Mouse (Mus musculus) mature B cell (primary cell): ENCODE data around the gene Gabpb1.
"Not testable (repeated sequence)": the region's sequence is repeated elsewhere in the genome, so short reads cannot be mapped to it uniquely, and the experiment has no call there.

Experiments
- in situ Hi-C: fragments of 300-500 bp; cut with MboI; formaldehyde crosslinking; loops from 2 replicates; pipeline ENCODE4 v1.14.3; 2019

Gabpb1 gene

DNA sequence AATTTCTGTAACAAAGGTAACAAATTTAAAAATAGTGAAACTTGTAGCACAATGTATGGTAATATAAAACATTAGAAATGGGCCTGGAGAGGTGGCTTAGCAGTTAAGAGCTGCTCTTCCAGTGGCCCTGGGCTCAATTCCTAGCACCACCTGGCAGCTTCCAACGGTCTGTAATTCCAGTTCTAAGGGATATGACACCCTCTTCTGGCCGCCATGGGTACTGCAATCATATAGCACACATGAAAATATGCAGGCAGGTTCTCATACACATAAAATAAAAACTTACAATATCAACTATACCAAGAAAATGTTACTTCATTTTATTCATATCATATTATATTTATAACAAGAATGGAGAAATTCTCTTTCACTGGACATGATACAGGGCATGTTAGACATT lies 35.8 kb downstream of the Gabpb1 start:
- in situ Hi-C loops = no loop called here

DNA sequence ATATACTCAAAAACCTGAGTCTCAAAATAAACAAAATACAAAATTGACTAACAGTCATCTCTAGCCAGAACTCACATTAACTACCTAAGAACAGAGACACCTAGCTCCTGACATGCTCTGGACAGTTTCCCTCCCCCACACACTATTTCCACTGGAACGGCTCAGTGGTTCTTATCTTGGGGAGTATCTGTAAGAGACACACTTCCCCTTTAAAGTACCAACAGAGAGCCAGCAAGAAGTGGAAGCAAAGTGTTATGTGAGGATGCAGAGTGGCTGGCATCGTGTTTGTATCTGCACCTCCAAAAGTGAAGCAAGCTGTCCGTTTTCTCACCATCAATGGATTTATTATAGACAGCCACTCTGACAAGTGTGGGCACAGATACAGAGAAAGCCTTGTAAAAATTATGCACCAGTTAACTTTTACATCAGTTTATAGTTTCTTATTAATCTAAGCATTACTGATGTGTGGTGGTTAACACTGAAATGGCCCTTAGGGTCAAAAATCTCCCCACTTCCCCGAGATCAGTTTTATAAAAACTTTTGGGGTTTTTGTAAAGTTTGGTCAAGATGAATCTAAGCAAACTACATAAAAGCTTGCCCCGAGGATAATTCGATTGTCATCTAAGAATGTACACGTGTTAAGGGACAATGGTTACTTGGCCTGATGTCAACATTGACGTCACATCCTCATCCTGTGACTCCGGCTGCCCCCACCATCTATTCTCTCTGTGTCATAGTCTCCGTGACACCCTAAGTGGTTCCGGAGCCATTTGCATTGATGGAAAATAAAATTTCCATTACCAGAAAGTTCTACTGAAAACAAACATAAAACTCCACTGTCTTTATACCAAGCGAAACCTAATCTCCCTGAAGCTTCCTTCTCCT lies 40.0 kb downstream of the Gabpb1 start:
- in situ Hi-C loops = no loop called here

DNA sequence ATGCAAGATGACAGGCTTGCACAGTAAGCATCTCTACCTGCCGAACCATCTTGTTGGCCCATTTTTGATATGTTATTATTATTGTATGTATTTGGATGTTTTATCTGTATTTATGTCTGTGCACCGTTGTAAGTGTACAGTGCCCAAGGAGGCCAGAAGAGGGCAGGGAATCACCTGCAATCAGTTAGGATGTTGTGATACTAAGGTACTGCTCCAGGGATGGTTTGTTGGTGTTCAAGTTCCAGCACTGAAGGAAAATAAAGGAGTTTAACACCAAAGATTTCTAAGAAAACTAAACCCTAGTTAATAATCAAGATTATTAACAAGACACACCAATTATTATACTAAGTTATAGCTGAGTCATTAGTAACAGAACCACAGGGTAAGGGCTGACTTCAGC lies 43.0 kb downstream of the Gabpb1 start:
- in situ Hi-C loops = no loop called here

DNA sequence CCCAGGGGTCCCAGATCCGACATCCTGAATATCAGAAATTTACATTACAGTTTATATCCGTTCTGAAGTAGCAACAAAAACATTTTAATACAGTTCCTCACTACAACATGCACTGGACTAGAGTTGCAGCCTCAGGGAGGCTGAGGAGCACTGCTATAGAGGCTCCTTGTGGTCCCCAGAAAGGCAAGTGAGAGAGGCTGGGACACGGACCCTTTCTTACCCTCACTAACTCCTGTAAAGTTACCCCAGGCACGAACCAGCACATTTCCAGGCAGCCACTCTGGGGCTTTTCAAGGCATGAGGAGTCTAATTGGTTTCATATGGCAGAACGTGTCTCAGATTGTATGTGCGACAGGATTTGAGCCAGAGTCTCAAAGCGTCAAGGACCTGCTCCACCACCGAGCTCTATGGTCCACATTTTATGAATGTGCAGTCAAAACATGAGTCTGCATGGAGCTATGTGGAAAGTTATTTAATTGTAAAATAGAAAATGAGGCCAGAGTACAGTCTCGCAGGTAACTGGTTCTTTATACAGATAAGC lies 47.6 kb downstream of the Gabpb1 start:
- in situ Hi-C loops = no loop called here

DNA sequence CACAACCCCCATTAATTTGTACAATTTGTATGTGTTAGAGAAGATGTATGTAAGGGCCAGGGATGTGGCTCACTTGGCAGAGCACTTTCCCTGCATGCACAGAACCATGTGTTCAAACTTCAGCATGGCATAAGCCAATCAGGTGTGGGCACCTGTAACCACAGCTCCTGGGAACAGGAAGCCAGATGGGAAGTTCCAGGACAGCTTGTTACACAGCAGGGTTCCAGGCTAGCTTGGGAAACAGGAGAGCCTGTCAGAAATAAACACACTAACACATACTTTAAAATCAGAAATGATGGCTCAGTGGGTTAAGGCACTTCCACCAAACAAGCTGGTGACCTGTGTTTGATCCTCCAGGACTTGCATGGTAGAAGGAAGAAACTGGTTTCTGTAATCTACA lies 53.0 kb downstream of the Gabpb1 start:
- in situ Hi-C loops = no loop called here

DNA sequence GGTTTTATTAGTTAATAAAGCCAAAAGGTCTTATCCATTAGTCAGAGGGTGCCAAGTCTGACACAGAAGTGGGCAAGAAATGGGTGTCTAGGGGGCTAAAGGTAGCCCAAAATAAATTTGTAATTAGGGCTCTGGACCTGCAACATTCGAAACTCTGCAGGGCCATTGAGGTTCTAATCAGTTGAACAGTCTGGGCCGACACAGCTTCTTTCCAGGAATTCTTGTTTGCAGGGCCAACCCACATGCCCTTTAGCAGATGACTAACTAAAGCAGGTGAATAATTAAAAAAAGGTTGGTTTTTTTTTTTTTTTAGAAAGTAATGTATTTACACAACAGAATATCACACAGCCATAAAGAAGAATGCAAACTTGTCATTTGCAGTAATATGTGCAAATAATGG lies 53.7 kb downstream of the Gabpb1 start:
- in situ Hi-C loops = no loop called here

DNA sequence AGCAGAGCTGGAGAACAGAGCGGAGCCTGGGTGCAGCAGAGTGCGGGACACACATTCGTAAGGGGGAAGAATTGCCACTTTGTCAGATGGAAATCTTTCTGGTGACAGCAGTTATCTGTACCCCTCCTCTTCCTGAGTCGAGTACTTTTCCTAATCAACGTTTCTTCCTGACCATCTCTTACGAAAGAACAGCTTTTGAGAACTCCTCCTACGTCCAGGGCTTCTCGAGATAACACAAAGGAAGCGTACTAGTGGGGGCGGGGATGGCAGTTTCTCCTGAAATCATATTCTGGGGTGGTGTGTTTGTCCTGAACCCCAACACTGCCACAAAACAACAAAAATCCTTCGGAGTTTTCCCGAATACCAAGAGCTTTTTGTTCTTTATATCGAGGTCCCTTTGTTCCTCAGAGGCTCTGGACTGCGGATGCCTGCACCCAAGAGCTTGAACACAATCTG lies 56.9 kb downstream of the Gabpb1 start, which contains the start of gene Hdc:
Gene Hdc (minus strand): TSS at position 51 of the 456 bp plus-strand sequence.
- in situ Hi-C loops = no loop called here

DNA sequence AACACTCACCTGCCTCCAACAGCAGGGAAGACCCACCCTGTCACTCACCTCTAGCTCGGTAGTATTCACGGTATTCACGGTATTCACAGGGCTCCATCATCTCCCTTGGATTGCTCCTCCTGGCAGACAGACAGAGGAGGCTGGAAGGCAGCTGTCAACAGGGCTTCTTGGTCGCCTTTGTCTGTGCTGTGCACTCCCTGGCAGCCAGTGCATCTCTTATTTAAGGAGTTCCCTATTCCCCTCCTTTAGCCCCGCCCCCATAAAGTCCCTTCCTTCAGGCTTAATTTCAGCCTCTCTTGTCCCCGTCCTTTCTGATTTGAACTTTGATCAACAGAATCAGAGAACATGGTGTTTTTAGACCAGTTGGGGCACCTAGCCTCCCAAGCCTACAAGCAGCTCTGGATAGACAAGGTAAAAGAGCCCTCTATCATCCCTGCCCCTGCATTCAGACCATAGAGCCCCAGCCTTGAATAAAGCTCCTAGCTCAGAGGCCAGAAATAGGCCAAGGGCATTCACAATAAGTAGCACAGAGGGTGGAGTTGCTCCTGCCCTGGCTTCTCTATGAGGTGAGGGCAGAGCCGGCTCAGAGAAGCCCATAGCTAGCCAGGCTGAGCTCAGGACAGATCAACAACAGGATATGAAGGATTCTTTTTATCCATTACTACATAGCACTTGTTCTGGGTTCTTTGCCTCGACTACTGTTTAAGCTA lies 57.5 kb downstream of the Gabpb1 start:
- in situ Hi-C loops = no loop called here

DNA sequence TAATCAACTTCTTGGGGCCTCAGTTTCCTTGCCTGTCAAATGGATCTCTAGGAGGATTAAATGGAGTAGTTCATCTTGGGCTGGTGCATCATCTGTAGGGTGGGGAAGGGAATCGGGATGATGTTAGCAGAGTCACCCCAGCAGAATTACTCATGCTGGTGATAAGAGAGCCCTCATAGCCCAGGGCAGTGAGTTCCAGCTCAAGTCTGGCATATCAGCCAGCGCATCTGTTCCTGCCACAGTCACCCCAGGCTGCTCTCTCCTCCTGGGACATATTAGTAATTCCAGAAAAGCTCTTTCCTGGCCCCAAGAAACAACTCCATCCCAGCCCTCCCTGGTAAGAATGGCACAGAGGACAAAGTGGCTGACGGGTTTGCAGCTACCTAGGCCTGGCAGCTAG lies 60.8 kb downstream of the Gabpb1 start:
- in situ Hi-C loops = no loop called here

DNA sequence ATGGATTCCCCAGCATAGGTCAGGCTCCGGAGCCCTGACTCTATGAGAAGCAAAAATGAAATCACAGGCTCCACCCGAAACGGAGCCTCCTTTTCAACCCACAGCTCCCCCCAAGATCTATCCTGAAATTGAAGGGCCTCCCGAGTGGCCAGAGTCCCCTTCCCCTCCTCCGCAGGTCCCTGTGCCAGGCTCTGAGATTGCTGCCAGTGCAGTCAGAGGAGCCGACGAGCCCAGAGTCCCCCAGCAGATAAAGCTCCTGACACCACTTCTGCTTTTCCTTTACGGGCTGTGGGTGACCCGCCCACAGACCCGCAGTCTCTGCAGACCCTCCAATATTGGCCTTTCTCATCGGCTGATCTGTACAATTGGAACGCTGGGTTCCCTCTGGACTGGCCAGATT lies 66.5 kb downstream of the Gabpb1 start:
- in situ Hi-C loops = not testable (repeated sequence)

DNA sequence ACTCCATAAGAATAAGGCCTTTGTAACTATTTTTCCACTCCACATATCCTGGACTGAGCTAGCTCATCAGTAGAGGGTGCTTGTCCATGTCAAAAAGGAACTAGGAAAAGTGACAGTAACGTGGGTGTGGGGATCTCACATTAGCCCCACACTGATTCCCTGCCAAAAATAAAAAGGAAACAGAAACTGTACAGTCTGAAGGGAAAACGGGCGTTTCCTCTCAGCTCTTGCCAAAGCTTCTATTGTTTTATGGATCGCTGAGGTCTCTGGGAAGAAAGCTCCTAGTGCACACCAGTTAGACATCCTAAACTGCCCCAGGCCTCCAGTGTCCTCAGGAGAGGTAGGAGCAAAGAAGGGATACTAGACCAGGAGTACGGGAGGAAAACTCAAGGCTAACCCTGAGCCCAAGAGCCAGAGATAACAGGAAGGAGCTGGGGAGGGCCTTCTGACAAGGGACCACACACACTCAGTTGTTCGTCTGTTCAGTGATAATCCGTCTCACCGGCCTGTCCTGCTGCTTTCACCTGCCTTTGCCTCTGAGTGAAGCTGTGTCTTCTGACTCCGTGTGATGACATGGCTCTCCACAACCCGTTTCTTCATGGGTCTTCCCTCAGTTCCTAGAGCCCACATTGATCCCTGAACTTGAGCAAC lies 68.5 kb downstream of the Gabpb1 start:
- in situ Hi-C loops = no loop called here

DNA sequence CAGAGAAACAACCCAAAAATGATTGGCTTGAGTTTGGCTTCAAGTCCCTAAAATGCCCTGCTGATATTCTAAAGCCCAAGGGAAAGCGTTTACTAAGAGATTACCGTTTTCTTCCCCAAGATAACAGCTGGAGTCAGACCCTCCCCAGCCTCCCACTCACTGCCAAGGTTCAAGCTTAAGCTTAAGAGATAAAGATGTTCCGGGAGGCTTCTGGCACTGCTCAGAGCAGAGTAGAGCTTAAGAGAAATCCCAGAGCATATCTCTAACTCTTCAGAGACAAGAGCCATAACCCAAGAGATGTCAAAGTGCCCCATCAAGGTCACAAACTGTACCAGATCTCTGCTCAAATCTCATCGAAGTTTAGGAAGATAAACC lies 69.5 kb downstream of the Gabpb1 start:
- in situ Hi-C loops = no loop called here

DNA sequence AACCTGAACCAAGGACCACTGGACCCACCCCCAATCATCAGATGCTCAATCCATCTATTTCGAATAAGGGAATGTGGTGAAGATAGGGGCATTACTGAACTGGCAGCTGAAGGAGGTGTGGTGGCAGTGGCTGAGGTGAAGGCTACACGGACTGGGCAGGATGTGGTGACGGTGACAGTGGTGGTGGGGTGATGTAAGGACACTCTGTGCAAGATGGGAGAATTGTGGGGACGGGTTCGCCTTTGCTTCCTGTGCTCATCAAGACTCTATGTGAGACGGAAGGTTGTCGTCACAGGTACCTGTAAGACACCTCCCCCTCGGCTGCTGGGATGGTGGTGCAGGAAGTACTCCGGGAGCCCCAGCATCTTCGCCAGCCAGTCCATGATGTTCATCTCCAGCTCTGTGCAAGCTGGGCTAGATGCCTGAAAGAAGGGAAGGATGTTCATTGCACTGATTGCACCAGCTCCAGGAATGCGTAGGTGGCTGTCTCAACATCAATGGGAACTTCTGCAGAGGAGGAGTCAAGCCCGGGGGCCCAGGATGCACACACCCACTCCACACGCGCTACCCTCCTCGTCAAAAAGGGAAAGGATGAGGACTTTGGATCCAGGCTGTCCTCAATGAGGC lies 70.0 kb downstream of the Gabpb1 start:
- in situ Hi-C loops = no loop called here

DNA sequence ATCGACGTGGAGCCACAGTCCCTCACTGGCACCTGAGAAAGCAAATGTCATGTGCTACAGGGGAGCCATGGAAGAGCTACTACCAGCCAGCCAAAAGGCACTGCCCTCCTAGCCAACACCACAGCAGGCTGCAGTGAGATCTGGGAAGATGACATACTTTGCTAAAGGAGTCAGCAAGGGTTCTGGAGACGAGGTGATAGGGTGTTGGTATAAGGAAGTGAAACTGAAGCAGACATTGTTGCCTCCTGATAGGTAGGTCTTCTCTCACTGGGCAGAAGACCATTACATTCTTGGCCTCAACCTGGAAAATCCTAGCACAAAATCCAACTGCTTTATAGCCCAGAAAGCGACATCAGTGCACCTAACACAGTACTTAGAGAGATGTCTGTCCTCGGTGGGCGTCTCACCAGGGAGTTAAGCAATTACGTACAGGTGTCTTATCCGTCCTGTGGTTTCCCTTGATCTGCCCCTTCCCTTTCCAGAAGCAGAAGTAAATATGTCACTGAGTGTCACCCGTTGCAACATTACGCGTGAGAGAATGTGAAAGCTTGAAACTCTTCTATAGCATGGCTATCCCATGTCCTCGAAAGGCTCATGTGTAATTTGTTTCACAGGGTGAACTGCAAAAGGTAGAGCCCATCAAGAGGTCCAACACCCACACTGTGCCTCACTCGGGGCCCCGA lies 74.1 kb downstream of the Gabpb1 start:
- in situ Hi-C loops = no loop called here

DNA sequence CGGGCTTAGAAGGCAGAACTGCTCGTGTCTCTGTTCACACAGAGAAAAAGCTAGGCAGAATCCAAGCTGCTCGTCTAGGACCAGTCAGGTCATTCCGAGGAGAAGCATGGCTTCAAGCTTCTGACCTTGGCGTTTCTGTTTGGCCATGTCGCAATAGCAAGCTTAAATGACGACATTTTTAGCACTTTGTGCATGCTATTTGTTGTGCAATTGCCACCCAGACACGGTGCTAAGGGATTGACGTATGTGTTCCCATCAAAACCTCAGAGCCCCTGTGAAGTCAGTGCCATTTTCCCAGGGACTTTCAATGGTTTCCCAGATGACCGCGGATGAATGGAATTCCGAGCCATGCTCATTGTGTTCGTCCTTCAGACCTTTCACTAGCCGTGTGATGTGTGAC lies 75.6 kb downstream of the Gabpb1 start:
- in situ Hi-C loops = no loop called here

DNA sequence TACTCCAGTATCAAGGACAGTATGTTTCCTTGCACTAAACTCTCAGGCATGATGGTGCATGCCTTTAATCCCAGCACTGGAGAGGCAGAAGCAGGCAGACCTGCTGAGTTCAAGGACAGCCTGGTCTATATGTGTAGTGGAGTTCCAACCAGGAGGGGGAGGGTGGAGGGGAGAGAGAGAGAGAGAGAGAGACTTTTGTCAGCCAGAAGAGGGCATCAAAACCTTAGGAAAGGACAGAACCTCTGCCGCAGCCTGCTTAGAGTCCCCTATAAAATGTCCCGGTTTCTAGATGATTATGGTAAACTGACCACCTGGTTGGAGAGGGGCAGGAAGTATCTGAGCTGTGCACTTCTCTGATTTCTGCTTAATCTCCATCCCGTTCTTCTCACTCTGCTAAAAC lies 77.1 kb downstream of the Gabpb1 start:
- in situ Hi-C loops = no loop called here

DNA sequence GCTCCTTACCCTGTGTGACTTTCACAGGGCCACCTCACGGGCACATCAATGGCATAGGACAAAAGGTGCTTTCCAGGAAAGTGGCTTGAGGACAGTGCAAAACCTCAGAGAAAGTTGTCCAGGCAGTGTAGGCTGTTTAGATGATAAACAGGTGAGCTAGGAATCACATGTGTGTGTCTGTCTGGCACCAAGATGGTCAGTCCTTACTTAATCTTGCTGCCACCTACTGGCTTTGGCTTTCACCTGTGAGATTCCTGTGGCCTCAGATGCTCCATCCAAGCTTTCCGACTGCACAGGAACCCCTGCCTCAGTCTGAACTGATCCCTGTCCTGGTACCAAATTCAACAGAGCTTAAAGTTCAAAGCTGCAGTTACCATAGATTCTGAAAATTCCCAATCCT lies 77.8 kb downstream of the Gabpb1 start:
- in situ Hi-C loops = no loop called here

DNA sequence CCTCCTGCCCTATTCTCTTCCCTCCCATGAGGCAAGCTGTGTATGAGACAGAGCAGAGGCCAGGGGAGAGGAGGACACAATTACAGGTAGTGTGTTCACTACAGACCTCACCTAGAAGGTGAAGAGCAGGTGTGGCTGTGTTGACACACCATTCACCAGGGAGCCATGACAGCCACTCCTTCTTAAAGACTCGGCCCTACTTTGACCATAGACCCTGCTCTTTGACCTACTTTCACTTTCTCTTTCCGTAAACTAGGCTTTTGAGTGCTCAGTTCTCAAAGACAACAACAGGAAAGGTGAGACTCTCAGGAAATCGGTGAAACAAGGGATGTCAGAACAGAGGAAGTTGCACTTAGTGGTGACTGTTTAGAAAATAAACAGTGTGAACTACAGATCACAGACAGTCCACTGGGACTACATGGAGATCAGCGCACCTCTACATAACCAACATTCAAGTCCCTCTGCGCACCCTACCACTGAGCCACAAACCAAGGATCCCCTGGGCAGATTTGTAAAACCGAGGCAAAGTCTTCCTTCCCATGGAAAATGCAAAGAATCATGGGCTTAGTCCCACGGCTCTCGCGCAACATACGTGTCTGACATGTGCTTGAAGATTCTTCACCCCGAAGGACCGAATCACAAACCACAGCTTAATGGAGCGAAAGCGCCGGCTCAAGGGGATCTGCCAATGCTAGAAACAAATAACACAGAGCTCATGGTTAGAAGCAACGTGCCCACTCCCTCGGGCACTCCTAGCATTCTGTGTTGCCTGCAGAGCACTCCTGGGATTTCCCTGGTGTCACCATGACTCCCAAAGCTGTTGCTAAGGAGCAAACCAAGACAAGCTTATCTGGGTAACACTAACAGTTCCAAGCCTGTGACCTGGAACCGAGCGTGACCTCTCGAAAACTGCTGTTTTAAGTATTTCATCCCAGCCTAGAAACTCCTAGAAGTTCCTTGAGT lies 78.6 kb downstream of the Gabpb1 start:
- in situ Hi-C loops = no loop called here

DNA sequence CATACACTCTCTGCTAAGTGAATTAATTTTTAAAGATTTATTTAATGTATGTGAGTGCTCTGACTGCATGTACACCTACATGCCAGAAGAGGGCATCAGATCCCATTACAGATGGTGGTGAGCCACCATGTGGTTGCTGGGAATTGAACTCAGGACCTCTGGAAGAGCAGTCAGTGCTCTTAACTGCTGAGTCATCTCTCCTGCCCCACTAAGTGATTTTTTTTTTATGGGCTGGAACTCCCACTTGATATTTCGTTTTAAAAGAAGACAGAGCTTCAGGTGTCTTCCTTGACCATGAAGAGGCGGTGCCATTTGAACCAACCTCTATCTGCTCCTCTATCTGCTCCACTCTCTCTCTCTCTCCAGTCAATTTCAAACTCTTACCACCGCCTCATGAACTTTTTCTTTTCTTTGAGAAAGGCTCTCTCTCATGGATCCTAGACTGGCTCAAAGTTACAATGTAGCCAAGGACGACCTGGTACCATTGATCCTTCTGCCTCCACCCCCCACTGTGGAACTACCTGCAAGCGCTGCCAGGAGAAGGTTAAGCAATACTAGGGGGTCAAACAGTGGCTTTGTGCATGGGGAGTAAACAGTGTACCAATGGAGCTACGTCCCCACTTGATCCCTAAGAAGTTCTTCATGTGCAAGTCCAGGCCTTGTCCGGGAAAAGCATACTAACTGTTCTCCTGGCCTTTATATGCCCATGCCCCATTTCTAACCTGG lies 79.6 kb downstream of the Gabpb1 start:
- in situ Hi-C loops = no loop called here
